Mouse (Mus musculus) ES-Bruce4 (cell line): ENCODE results near the gene Phf19. TPM values are rescaled to one million over a fixed set of nuclear protein-coding genes. Genes with fewer than 3 reads are reported as not detected.

Source experiments
- H3K27ac ChIP-seq: 2 replicates; pipeline ENCODE4 v1.5.1; 2012; ENCODE audit warnings: low read length, inconsistent platforms; ENCODE audit not compliant: insufficient read depth
- H3K27me3 ChIP-seq: 2 replicates; pipeline ENCODE4 v1.6.1; 2012; ENCODE audit warnings: mild to moderate bottlenecking, low read length, inconsistent platforms; ENCODE audit not compliant: control insufficient read depth, poor library complexity, insufficient read depth, severe bottlenecking
- H3K36me3 ChIP-seq: 2 replicates; pipeline ENCODE4 v1.6.1; 2012; ENCODE audit warnings: inconsistent platforms, mild to moderate bottlenecking, low read length, moderate library complexity; ENCODE audit not compliant: control insufficient read depth, poor library complexity, insufficient read depth, severe bottlenecking
- H3K4me1 ChIP-seq: one replicate; pipeline ENCODE4 v1.8.1; 2011; ENCODE audit warnings: low read length; ENCODE audit not compliant: control insufficient read depth, insufficient read depth
- H3K4me3 ChIP-seq: 2 replicates; pipeline ENCODE4 v1.5.1; 2011; ENCODE audit warnings: low read depth, mild to moderate bottlenecking, low read length
- H3K9ac ChIP-seq: 2 replicates; pipeline ENCODE4 v1.6.1; 2012; ENCODE audit warnings: low read depth, mild to moderate bottlenecking, inconsistent platforms; ENCODE audit not compliant: poor library complexity, severe bottlenecking
- H3K9me3 ChIP-seq: replicated peaks from 2 replicates; pipeline ENCODE4 v1.6.1; 2012; ENCODE audit warnings: mild to moderate bottlenecking, low read length, inconsistent platforms; ENCODE audit not compliant: control insufficient read depth, poor library complexity, insufficient read depth, severe bottlenecking
- CTCF ChIP-seq: IDR thresholded peaks from one replicate; pipeline ENCODE4 v1.8.1; 2011; ENCODE audit warnings: low read depth, low read length
- EP300 ChIP-seq: IDR thresholded peaks from 2 replicates; pipeline ENCODE4 v1.6.1; 2011; ENCODE audit warnings: low read depth, low read length; ENCODE audit not compliant: insufficient read depth
- POLR2A ChIP-seq: IDR thresholded peaks from one replicate; pipeline ENCODE4 v1.8.1; 2011; ENCODE audit warnings: low read length; ENCODE audit not compliant: insufficient read depth
- polyA plus RNA-seq: library from polyadenylated mRNA; stranded (reverse); fragments of >200 nt; gene quantifications from 2 replicates; pipeline ENCODE4 v1.2.4, GENCODE M21; 2011; ENCODE audit warnings: low read depth; ENCODE audit not compliant: missing spikeins, insufficient read depth, insufficient read length

Gene Phf19
- polyA plus RNA-seq, 1 experiment, result 10.3 TPM

DNA sequence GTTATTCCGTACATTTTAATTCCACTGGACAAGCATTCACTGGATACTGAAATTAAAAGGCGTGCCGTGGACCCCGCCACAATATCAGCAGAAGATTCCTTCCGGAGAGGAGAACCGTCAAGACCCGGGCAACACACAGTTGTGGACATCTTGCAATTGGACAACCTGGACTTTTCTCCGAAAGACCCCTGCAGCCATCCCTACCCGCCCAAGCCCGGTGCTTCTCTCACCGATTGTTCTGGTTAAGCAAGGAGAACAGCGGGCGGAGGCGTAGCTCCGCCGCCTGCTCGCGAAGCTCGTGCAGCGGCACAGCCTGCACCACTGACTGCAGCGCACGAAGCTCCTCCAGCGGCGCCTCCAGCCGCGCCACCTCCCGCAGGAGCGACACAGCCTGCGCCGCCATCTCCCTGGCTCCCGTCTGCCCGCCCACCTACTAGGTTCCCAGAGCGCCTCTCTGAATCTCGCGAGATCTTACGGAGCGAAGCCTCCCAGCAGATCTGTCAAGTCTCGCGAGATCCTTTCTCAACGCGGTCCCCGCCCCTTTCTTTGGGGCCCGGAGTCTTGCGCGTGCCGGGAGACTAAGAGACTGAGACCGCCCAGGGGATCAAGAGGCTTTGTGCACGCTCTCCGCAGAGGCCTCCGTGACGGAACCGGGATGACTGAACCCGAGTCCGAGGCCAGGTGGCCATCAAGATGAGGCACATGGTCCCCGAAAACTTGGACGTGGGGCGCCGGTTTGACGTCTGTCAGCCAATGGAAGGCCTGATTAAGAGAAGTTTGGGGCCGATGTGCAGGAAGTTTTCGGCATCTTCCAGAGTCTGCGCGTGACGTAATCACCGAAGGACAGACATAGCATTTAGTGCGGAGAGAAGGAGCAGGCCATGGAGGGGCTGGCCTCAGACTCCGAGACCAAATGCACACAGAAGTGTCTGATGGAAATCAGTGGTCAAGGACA is 43.0 kb downstream of the Phf19 start:
- no peak for TF ChIP-seq EP300
- peak; percentile 88 for TF ChIP-seq POLR2A
- no peak for TF ChIP-seq CTCF
- Histone ChIP-seq H3K36me3 (peaks cover 5% of the 10 kb centered on the region), H3K9ac (peak overlapping the region; percentile 60), H3K4me3 (peak overlapping the region; percentile 94), H3K27me3 (no peaks in the 10 kb centered on the region), H3K4me1 (no peaks in the 10 kb centered on the region), H3K9me3 (no peaks in the 10 kb centered on the region), H3K27ac (peak overlapping the region; percentile 59; the same call in 1 of the 2 replicates)

DNA sequence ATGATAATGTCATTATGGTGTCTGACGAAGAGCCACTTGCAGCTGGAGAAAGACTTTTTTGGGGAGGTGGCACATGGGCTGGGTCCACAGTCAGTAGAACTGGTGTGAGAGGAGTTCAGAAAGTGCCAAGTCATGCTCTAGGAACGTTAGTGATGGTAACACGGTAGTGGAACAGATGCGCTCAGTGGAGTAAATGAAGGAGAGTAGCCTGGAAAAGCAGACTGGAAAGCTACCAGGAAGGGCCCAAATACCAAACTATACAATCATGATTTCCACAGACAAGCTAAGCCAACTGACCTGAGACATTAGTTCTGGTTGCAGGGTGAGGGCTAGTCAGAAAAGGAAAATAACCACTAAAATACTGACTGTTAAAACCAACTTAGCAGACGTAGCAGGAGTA is 44.1 kb downstream of the Phf19 start:
- no peak for TF ChIP-seq CTCF
- no peak for TF ChIP-seq EP300
- TF ChIP-seq POLR2A, result no peak
- Histone ChIP-seq H3K36me3 (peaks cover 16% of the 10 kb centered on the region), H3K27ac (no peak overlapping the region), H3K4me3 (peak overlapping the region; percentile 63), H3K27me3 (no peaks in the 10 kb centered on the region), H3K4me1 (no peaks in the 10 kb centered on the region), H3K9ac (peak overlapping the region; percentile 62), H3K9me3 (no peaks in the 10 kb centered on the region)

DNA sequence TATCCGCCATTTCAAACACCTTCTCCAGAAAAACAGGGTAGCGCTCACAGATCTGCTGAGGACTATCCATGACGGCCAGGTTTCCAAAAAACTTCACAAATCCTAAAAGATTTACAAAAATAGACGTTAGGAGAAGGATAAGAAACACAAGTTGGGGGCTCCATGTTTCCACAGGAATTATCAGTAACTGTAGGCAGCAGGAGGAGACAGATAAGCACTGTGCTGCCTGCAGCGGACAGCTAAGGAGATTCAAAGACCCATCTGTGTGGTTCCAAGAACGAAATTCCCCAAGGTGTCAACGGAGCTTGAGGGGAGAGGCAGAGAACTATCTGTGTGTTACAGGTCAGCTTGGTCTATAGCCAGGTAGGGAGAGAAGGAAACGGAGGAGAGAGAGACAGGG is 56.1 kb downstream of the Phf19 start:
- H3K9me3 ChIP-seq, result no peaks in the 10 kb centered on the region
- no peak overlapping the region for H3K9ac ChIP-seq
- no peak overlapping the region for H3K4me3 ChIP-seq
- no peak for TF ChIP-seq POLR2A
- TF ChIP-seq CTCF, result no peak
- TF ChIP-seq EP300, result no peak
- peaks cover 73% of the 10 kb centered on the region for H3K36me3 ChIP-seq
- H3K4me1 ChIP-seq, result no peaks in the 10 kb centered on the region
- no peaks in the 10 kb centered on the region for H3K27me3 ChIP-seq
- H3K27ac ChIP-seq, result no peak overlapping the region

DNA sequence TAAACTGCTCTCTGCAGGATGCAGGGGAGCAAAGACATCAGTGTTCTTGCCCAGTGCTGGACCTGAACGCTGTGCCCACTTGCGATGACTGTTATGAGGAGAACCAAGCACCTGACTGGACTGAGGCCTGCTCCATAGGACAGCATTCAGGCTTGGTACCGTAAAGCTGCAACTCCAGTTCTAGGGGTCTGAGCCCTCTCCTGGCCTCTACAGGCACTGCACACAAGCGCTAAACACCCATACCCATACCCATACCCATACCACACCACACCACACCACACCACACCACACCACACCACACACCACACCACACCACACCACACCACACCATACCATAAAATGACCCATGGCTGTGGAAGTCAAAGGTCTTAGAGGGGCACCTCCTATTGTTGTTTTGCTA is 58.6 kb downstream of the Phf19 start:
- H3K9me3 ChIP-seq, result no peaks in the 10 kb centered on the region
- no peaks in the 10 kb centered on the region for H3K4me1 ChIP-seq
- no peak overlapping the region for H3K27ac ChIP-seq
- no peak for TF ChIP-seq POLR2A
- TF ChIP-seq CTCF, result peak; percentile 44
- TF ChIP-seq EP300, result no peak
- H3K4me3 ChIP-seq, result no peak overlapping the region
- peaks cover 71% of the 10 kb centered on the region for H3K36me3 ChIP-seq
- no peaks in the 10 kb centered on the region for H3K27me3 ChIP-seq
- H3K9ac ChIP-seq, result no peak overlapping the region

DNA sequence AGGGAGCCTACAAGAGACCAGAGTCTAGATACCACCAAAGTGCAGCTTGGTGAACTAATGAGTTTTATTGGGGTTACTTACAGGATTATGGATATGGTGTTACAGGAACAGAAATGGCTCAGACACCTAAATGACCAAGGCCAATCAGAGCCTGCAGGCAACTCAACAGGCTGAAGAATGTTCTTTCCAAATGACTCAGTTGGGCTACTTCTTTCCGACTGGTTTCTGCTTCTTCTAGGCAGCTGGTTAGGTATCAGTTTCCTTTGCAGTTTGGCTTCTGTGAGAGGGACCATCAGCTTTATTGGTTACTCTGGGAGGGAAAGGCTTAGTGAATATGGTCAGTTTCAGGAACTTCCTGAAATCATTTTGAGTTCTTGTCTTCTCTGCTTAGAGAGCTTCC is 66.1 kb downstream of the Phf19 start:
- TF ChIP-seq CTCF, result no peak
- TF ChIP-seq POLR2A, result no peak
- no peak for TF ChIP-seq EP300
- no peak overlapping the region for H3K9ac ChIP-seq
- H3K27ac ChIP-seq, result no peak overlapping the region
- no peak overlapping the region for H3K4me3 ChIP-seq
- H3K27me3 ChIP-seq, result no peaks in the 10 kb centered on the region
- H3K4me1 ChIP-seq, result no peaks in the 10 kb centered on the region
- peaks cover 11% of the 10 kb centered on the region for H3K36me3 ChIP-seq
- H3K9me3 ChIP-seq, result no peaks in the 10 kb centered on the region

Other genes with a start within 250 kb of the Phf19 start
- 86.3 and 92.7 TPM in 2 replicates for gene Gapvd1, start 158.8 kb downstream of the Phf19 start, polyA plus RNA-seq
- 504 and 519 TPM in 2 replicates for gene Hspa5, start 142.1 kb downstream of the Phf19 start, polyA plus RNA-seq
- gene Rabepk, start 114.1 kb downstream of the Phf19 start, polyA plus RNA-seq, result 32.9 TPM in 2 replicates
- 74.5 and 82.0 TPM in 2 replicates for gene Fbxw2, start 87.7 kb downstream of the Phf19 start, polyA plus RNA-seq
- 4.6 and 4.7 TPM in 2 replicates for gene Gm34653, start 81.0 kb downstream of the Phf19 start, polyA plus RNA-seq
- 1.9 and 7.4 TPM in 2 replicates for gene Cutal, start 39.6 kb downstream of the Phf19 start, polyA plus RNA-seq
- 63.9 and 77.6 TPM in 2 replicates for gene Psmd5, start 39.1 kb downstream of the Phf19 start, polyA plus RNA-seq
- 1.2 and 5.1 TPM in 2 replicates for gene Traf1, start 47.7 kb upstream of the Phf19 start, polyA plus RNA-seq
- gene Hc, start 147.4 kb upstream of the Phf19 start, polyA plus RNA-seq, result not detected in 2 replicates
- gene AI182371, start 187.5 kb upstream of the Phf19 start, polyA plus RNA-seq, result 0.93 and 1.3 TPM in 2 replicates
- 48.2 and 49.0 TPM in 2 replicates for gene Cntrl, start 195.5 kb upstream of the Phf19 start, polyA plus RNA-seq